ENCODE assay signal across 21 mouse cellular contexts in the genomic region with DNA sequence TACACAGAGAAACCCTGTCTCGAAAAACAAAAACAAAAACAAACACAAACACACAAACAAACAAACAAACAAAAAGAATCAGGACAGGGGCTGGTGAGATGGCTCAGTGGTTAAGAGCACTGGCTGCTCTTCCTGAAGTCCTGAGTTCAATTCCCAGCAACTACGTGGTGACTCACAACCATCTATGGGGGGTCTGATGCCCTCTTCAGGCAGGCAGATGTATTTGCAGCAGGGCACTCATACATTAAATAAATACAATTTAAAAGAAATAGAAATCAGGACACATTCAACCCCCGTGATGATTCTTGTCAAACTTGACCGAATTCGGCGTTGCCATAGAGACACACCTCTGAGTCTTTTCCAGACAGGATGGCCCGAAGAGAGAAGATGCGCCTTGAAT. TPM values are rescaled to one million over a fixed set of nuclear protein-coding genes. Genes with fewer than 3 reads are reported as not detected.
DNase-seq lines count a peak whose midpoint lies in the region; ATAC-seq and TF ChIP-seq lines count a peak whose summit lies in the region.
"Had no signal": no experiment of that assay in that cellular context is flagged by ENCODE, and none has a peak within 500 bp of the region (broad histone marks: within the 10 kb centered on the region; RNA-seq: fewer than 3 reads in every experiment).

No protein-coding gene starts in this region.

- H3K4me1 ChIP-seq in kidney, postnatal 0 days (replicated peaks; ENCODE audit: insufficient read depth, low read length): peaks cover 15% of the 10 kb centered on the region
- H3K4me1 ChIP-seq in lung, embryonic 14.5 days (ENCODE audit: insufficient read depth): peaks cover 22% of the 10 kb centered on the region; the same call in 1 of the 2 replicates
- H3K4me1 ChIP-seq in MEL (ENCODE audit: control insufficient read depth in 1 of 2, insufficient read depth in 2 of 2, low read length in 2 of 2): no peaks in the 10 kb centered on the region
- H3K4me1 ChIP-seq: liver, embryonic 15.5 days had no signal

- ATAC-seq in kidney, postnatal 0 days (replicated peaks; ENCODE audit: low FRiP score, low read depth): no peak
- ATAC-seq in lung, embryonic 14.5 days (ENCODE audit: insufficient read depth): no peak
- ATAC-seq: CD4-positive, CD25-positive, alpha-beta regulatory T cell, adult 4 months; forebrain, embryonic 13.5 days had no signal

- peak; percentile 40; the same call in 1 of the 2 replicates for TF ChIP-seq CTCF in kidney, postnatal 0 days (IDR thresholded peaks at IDR 0.05; ENCODE audit: low read depth)
- TF ChIP-seq CTCF in lung, embryonic 14.5 days (IDR thresholded peaks at IDR 0.05; ENCODE audit: low read depth): 0 out of 2 replicates have a peak, but pooled peaks have one; percentile 32
- peak in 2 of 3 experiments; percentile 32 to 35; a peak in 4 of 6 replicates for TF ChIP-seq CTCF in MEL (IDR thresholded peaks at IDR 0.05 in 2 of 3, conservative IDR thresholded peaks at IDR 0.05 in 1 of 3; ENCODE audit: control insufficient read depth in 1 of 3, insufficient read depth in 1 of 3, low read depth in 2 of 3, low read length in 3 of 3, poor library complexity in 1 of 3, severe bottlenecking in 1 of 3)

- no peak overlapping the region for H3K4me3 ChIP-seq in kidney, postnatal 0 days (replicated peaks; ENCODE audit: low read depth, low read length)
- H3K4me3 ChIP-seq in lung, embryonic 14.5 days (ENCODE audit: low read depth, low read length): no peak overlapping the region
- H3K4me3 ChIP-seq in MEL (ENCODE audit: control insufficient read depth in 1 of 2, insufficient read depth in 1 of 2, low read depth in 2 of 2, low read length in 2 of 2): no peak overlapping the region
- H3K4me3 ChIP-seq: forebrain, embryonic 13.5 days; heart, embryonic 15.5 days; liver, embryonic 15.5 days; stomach, embryonic 15.5 days had no signal

- TF ChIP-seq RAD21 in MEL (IDR thresholded peaks at IDR 0.05; ENCODE audit: low read depth, low read length): no peak

- no peaks in the 10 kb centered on the region for H3K27me3 ChIP-seq in kidney, postnatal 0 days (ENCODE audit: insufficient read depth, low read length)
- no peaks in the 10 kb centered on the region for H3K27me3 ChIP-seq in lung, embryonic 14.5 days (ENCODE audit: insufficient read depth, low read length)
- peaks cover 0 to 4% of the 10 kb centered on the region in 2 experiments; a peak in 2 of 4 replicates for H3K27me3 ChIP-seq in MEL (ENCODE audit: control insufficient read depth in 1 of 2, insufficient read depth in 2 of 2, low read length in 2 of 2)
- H3K27me3 ChIP-seq: forebrain, embryonic 13.5 days; heart, embryonic 15.5 days; stomach, embryonic 15.5 days had no signal

- H3K79me2 ChIP-seq in MEL (ENCODE audit: control insufficient read depth, insufficient read depth, low read length, poor library complexity): no peaks in the 10 kb centered on the region

- no peak for DNase-seq in kidney, postnatal 0 days (ENCODE audit: low spot score)
- no peak for DNase-seq in kidney, adult 11 months
- no peak for DNase-seq in lung, embryonic 14.5 days
- no peak for DNase-seq in lung, postnatal 36 days
- peak; percentile 15 for DNase-seq in MEL (ENCODE audit: low read depth, low spot score)
- DNase-seq in adrenal gland, adult 2 months: no peak
- no peak for DNase-seq in cerebellum, postnatal 14 days
- DNase-seq: cerebellum, adult 18-20 months; gastrocnemius, postnatal 25 days; left cerebral cortex, postnatal 4 days; retina, postnatal 1 day had no signal

- no peak for TF ChIP-seq EP300 in MEL (IDR thresholded peaks at IDR 0.05; ENCODE audit: low read depth in 1 of 2, low read length in 2 of 2)

- no peak for TF ChIP-seq POLR2A in MEL (IDR thresholded peaks at IDR 0.05; ENCODE audit: control insufficient read depth in 1 of 2, insufficient read depth in 1 of 2, low read depth in 1 of 2, low read length in 2 of 2, poor library complexity in 1 of 2)

- no peak overlapping the region for H3K4me2 ChIP-seq in kidney, postnatal 0 days (ENCODE audit: low read length)
- no peak overlapping the region for H3K4me2 ChIP-seq in lung, embryonic 14.5 days
- H3K4me2 ChIP-seq: forebrain, embryonic 13.5 days; heart, embryonic 15.5 days; liver, embryonic 15.5 days; midbrain, embryonic 11.5 days; stomach, embryonic 15.5 days had no signal

- 87% methylated on average over 8 of the region's 8 CpGs for WGBS in kidney, postnatal 0 days
- 84% methylated on average over 8 of the region's 8 CpGs for WGBS in lung, embryonic 14.5 days

- no peaks in the 10 kb centered on the region for H3K36me3 ChIP-seq in kidney, postnatal 0 days (ENCODE audit: insufficient read depth, low read length)
- no peaks in the 10 kb centered on the region for H3K36me3 ChIP-seq in lung, embryonic 14.5 days (ENCODE audit: insufficient read depth)
- H3K36me3 ChIP-seq in MEL (ENCODE audit: control insufficient read depth in 1 of 2, insufficient read depth in 2 of 2, low read length in 2 of 2): no peaks in the 10 kb centered on the region
- H3K36me3 ChIP-seq: heart, embryonic 15.5 days; liver, embryonic 15.5 days; stomach, embryonic 15.5 days had no signal

- no peak overlapping the region for H3K27ac ChIP-seq in kidney, postnatal 0 days
- H3K27ac ChIP-seq in lung, embryonic 14.5 days (ENCODE audit: low read depth): no peak overlapping the region
- H3K27ac ChIP-seq in MEL (ENCODE audit: control insufficient read depth, low read depth, low read length): no peak overlapping the region
- H3K27ac ChIP-seq: forebrain, embryonic 13.5 days; heart, embryonic 15.5 days; liver, embryonic 15.5 days; macrophage; stomach, embryonic 15.5 days had no signal

- H3K9me3 ChIP-seq in kidney, postnatal 0 days (replicated peaks; ENCODE audit: low read length): no peaks in the 10 kb centered on the region
- H3K9me3 ChIP-seq in lung, embryonic 14.5 days (ENCODE audit: low read depth, low read length): no peaks in the 10 kb centered on the region
- H3K9me3 ChIP-seq in MEL (replicated peaks; ENCODE audit: insufficient read depth, low read length): no peaks in the 10 kb centered on the region
- H3K9me3 ChIP-seq: forebrain, embryonic 13.5 days; heart, embryonic 15.5 days; liver, embryonic 15.5 days; stomach, embryonic 15.5 days had no signal

- no peak overlapping the region for H3K9ac ChIP-seq in kidney, postnatal 0 days (ENCODE audit: low read depth, low read length)
- no peak overlapping the region for H3K9ac ChIP-seq in lung, embryonic 14.5 days
- no peak overlapping the region for H3K9ac ChIP-seq in MEL (ENCODE audit: control insufficient read depth, low read depth, low read length, poor library complexity, severe bottlenecking)
- H3K9ac ChIP-seq: forebrain, embryonic 13.5 days; heart, embryonic 15.5 days; liver, embryonic 15.5 days; stomach, embryonic 15.5 days had no signal

TF ChIP-seq in MEL, 35 proteins besides CTCF, POLR2A, EP300 and RAD21:
- TF ChIP-seq TCF12 (IDR thresholded peaks at IDR 0.05; ENCODE audit: low read depth, low read length): no peak
- peak; percentile 10; the same call in 1 of the 2 replicates for TF ChIP-seq SMC3 (IDR thresholded peaks at IDR 0.05; ENCODE audit: low read depth, low read length)

RNA-seq across cellular contexts. Expression of a gene that starts 20.9 kb away (rescaled TPM):
- polyA plus RNA-seq in kidney, postnatal 0 days (2015; fragmentation: Nextera tagmentation; extraction: Ambion mirVana): 5.9 and 8.4 TPM in 2 replicates
- polyA plus RNA-seq in lung, embryonic 14.5 days (2014; fragmentation: Nextera tagmentation; extraction: Ambion mirVana): 12.7 and 14.3 TPM in 2 replicates
- 23.1 and 23.6 TPM in 2 replicates for total RNA-seq in MEL (2012; rRNA removed)
- 100 to 1,000 TPM in 1 of 2 experiments, 10 to 100 TPM in 1; 66.9 to 128 TPM for polyA plus RNA-seq in MEL (2012; ENCODE audit: insufficient read depth in 1 of 2, insufficient read length in 2 of 2, low read depth in 1 of 2, low replicate concordance in 2 of 2, missing spikeins in 1 of 2)
- total RNA-seq in adrenal gland, adult 2 months (2021): 10 to 100 TPM; 27.1 to 28.7 TPM
- polyA plus RNA-seq in adrenal gland, adult 2 months (2012; rRNA removed): 42.1 and 46.3 TPM in 2 replicates

RNA-seq across cellular contexts. Expression of a gene that starts 30.1 kb away (rescaled TPM):
- not detected in 2 replicates for polyA plus RNA-seq in kidney, postnatal 0 days (2015; fragmentation: Nextera tagmentation; extraction: Ambion mirVana)
- not detected in 2 replicates for polyA plus RNA-seq in lung, embryonic 14.5 days (2014; fragmentation: Nextera tagmentation; extraction: Ambion mirVana)
- not detected in 2 replicates for total RNA-seq in MEL (2012; rRNA removed)
- polyA plus RNA-seq in MEL (2012; ENCODE audit: insufficient read depth in 1 of 2, insufficient read length in 2 of 2, low read depth in 1 of 2, low replicate concordance in 2 of 2, missing spikeins in 1 of 2): not detected
- 1 to 10 TPM in 1 of 2 experiments, under 1 TPM in 1; 0.61 to 1.4 TPM for total RNA-seq in adrenal gland, adult 2 months (2021)
- 0.95 and 1.7 TPM in 2 replicates for polyA plus RNA-seq in adrenal gland, adult 2 months (2012; rRNA removed)
- total RNA-seq: gastrocnemius, postnatal 25 days; heart, adult 8-10 months; hematopoietic stem cell, adult 5-6 weeks; left cerebral cortex, postnatal 4 days; monocyte, adult 5-6 weeks had no signal
- polyA plus RNA-seq: CD4-positive, CD25-positive, alpha-beta regulatory T cell, adult 4 months; liver, embryonic 15.5 days; macrophage had no signal
